Mouse (Mus musculus) liver, embryonic 18 days (tissue): ENCODE data around the gene Ube3b. TPM values are rescaled to one million over a fixed set of nuclear protein-coding genes. Genes with fewer than 3 reads are reported as not detected.

ENCODE experiments used
- polyA plus RNA-seq: library from polyadenylated mRNA; depleted of rRNA; stranded (reverse); fragments of >200 nt; gene quantifications from 2 replicates; pipeline ENCODE4 v1.2.3, GENCODE M21; 2012; rRNA removed

Gene Ube3b
- polyA plus RNA-seq, result 12.9 and 15.3 TPM in 2 replicates

DNA sequence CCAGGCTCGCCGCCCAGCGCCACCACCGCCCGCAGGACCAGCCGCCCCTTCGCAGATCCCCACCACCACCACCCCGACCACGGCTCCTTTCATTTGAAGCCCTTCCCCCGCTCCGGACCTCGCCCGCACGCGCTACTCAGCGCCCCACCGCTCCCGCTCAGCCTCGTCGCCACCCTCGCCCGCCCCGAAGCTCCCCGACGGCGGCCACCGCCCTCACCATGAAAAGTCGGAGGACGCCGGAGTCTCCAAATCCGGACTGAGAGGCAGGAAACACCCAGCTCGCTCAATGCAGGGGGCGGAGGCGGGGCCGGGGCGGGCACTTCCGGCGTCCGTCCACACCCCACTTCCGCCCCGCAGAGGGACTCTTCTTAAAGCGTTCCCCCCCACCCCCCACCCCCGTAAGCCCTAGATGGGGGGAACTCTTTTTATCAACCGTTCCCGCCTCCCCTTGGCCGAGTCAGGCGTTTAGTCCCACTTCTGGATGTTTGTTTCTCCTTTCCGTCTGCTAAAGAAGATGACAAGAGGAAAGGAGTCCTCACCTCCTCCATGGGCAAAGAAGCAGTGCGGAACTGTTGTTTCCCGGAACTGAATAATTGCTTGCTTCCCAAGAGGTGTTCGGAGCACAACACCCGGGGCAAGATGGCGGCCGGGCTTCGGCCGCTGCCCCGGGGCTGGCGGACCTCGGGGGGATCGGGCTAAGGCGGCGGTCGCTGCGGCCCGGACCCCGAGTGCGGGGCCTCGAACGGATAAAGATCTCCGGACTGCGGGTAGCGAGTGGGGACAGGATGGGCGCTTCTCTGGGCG is at the start of gene Ube3b, which contains the start of gene Kctd10:
Ube3b (plus strand) TSS at position 399 of the 804 bp plus-strand sequence.
Kctd10 (minus strand) TSS at position 300 of the 804 bp plus-strand sequence.

DNA sequence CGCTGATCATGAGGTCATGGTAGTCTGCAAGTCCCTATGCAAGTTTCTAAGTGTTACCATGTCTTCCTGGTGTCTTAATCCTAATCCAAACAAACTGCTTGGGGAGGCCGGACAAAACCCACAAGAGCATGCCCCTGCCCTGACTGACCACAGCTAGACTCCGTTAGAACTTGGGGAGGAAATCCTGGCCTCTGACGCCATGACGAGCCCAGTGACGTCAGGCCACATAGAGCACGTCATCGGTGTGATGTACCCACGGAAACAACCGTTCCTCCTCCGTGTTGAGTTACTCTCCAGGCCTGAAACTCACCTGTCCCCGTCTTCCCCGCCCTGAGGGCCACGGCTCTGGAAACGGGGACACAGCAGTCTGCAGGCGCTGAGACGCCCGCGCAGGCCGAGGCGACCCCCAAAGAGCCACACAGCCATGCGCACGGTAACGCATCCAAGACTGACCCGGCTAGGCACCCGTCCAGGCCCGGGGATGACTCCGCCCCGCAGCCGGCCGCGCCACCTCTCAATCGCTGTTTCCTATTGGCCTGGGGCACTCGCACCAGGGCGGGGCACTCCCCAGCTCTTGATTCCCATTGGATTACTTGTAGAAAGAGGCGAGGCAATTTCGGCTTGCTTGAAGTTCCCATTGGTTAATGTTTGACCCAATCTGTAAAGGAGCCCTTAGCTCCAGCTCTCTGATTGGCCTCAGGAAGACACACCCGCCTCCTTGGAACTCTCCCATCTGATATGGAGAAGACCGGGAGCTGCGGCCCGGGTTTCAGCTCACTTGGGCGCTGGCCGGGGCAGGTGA is 63.4 kb downstream of the Ube3b start, which contains the start of the genes Mmab and Mvk:
Mmab (minus strand) TSS at position 495 of the 802 bp plus-strand sequence.
Mvk (plus strand) TSS at position 704 of the 802 bp plus-strand sequence.

Other genes starting within 250 kb of the Ube3b start
- 7.0 and 9.6 TPM in 2 replicates for gene Acacb, start 234.1 kb upstream of the Ube3b start, polyA plus RNA-seq
- gene Foxn4, start 106.8 kb upstream of the Ube3b start, polyA plus RNA-seq, result not detected in 2 replicates
- 1.0 and 1.4 TPM in 2 replicates for gene Myo1h, start 91.4 kb upstream of the Ube3b start, polyA plus RNA-seq
- 18.4 and 18.6 TPM in 2 replicates for gene Kctd10, start 99 bp upstream of the Ube3b start, polyA plus RNA-seq
- gene Mmab, start 63.5 kb downstream of the Ube3b start, polyA plus RNA-seq, result 9.4 and 9.6 TPM in 2 replicates
- gene Mvk, start 63.7 kb downstream of the Ube3b start, polyA plus RNA-seq, result 15.7 and 16.0 TPM in 2 replicates
- gene Fam222a, start 187.4 kb downstream of the Ube3b start, polyA plus RNA-seq, result 1.0 and 1.1 TPM in 2 replicates